Mouse (Mus musculus): ENCODE data around the gene Mettl24. TPM values are rescaled to one million over a fixed set of nuclear protein-coding genes. Genes with fewer than 3 reads are reported as not detected.
"Not testable (repeated sequence)": the region's sequence is repeated elsewhere in the genome, so short reads cannot be mapped to it uniquely, and the experiment has no call there.

Mettl24 gene
- total RNA-seq, 4 experiments from 2014 or later: 0.53 to 1.3 (median 0.60) TPM

- DNase-seq (ENCODE audit: low spot score in 2 of 2): no peak
These were observed 123.1 kb downstream of the Mettl24 start for GRCm38 (mm10) chr10:40806221-40806620.

GRCm38 (mm10) chr10:40809411-40809910, 126.4 kb downstream of the Mettl24 start:
- DNase-seq (ENCODE audit: low spot score in 2 of 2): not testable (repeated sequence)

GRCm38 (mm10) chr10:40813627-40814026, 130.5 kb downstream of the Mettl24 start:
- no peak for DNase-seq (ENCODE audit: low spot score in 2 of 2)

- DNase-seq (ENCODE audit: low spot score in 2 of 2): no peak
These were observed 133.4 kb downstream of the Mettl24 start for GRCm38 (mm10) chr10:40816471-40816870.

GRCm38 (mm10) chr10:40825952-40826351, 142.9 kb downstream of the Mettl24 start:
- DNase-seq (ENCODE audit: low spot score in 2 of 2): no peak

GRCm38 (mm10) chr10:40827706-40828105, 144.6 kb downstream of the Mettl24 start:
- no peak for DNase-seq (ENCODE audit: low spot score in 2 of 2)

GRCm38 (mm10) chr10:40830312-40830711, 147.2 kb downstream of the Mettl24 start:
- DNase-seq (ENCODE audit: low spot score in 2 of 2): no peak

GRCm38 (mm10) chr10:40831267-40831666, 148.2 kb downstream of the Mettl24 start:
- no peak for DNase-seq (ENCODE audit: low spot score in 2 of 2)

- DNase-seq (ENCODE audit: low spot score in 2 of 2): peak in 1 of 2 experiments; percentile 8
These were observed 157.0 kb downstream of the Mettl24 start for GRCm38 (mm10) chr10:40840086-40840485.

- DNase-seq (ENCODE audit: low spot score in 2 of 2): no peak
These were observed 160.8 kb downstream of the Mettl24 start for GRCm38 (mm10) chr10:40843841-40844240.

- DNase-seq (ENCODE audit: low spot score in 2 of 2): no peak
These were observed 161.5 kb downstream of the Mettl24 start for GRCm38 (mm10) chr10:40844546-40844945.

GRCm38 (mm10) chr10:40845626-40846025, 162.5 kb downstream of the Mettl24 start:
- no peak for DNase-seq (ENCODE audit: low spot score in 2 of 2)

- DNase-seq (ENCODE audit: low spot score in 2 of 2): no peak
These were observed 164.2 kb downstream of the Mettl24 start for GRCm38 (mm10) chr10:40847176-40847874.

- no peak for DNase-seq (ENCODE audit: low spot score in 2 of 2)
These were observed 167.6 kb downstream of the Mettl24 start for GRCm38 (mm10) chr10:40850644-40851043.

GRCm38 (mm10) chr10:40851138-40851537, 168.1 kb downstream of the Mettl24 start:
- no peak for DNase-seq (ENCODE audit: low spot score in 2 of 2)

- no peak for DNase-seq (ENCODE audit: low spot score in 2 of 2)
These were observed 172.5 kb downstream of the Mettl24 start for GRCm38 (mm10) chr10:40855616-40856015.

- no peak for DNase-seq (ENCODE audit: low spot score in 2 of 2)
These were observed 173.6 kb downstream of the Mettl24 start for GRCm38 (mm10) chr10:40856703-40857102.

GRCm38 (mm10) chr10:40857599-40857998, 174.5 kb downstream of the Mettl24 start:
- no peak for DNase-seq (ENCODE audit: low spot score in 2 of 2)

Other genes with a start within 250 kb of the Mettl24 start
- not detected for gene Slc22a16, start 112.9 kb upstream of the Mettl24 start, total RNA-seq (2022)
- 10 to 100 TPM; 18.4 to 26.4 (median 23.0) TPM for gene Ddo, start 53.3 kb upstream of the Mettl24 start, total RNA-seq (2022)
- gene Cdc40, start 200.0 kb downstream of the Mettl24 start, total RNA-seq (2022): 1 to 10 TPM; 4.7 to 6.7 (median 5.2) TPM
- gene Wasf1, start 200.2 kb downstream of the Mettl24 start, total RNA-seq (2022): under 1 TPM; 0.19 to 0.31 (median 0.23) TPM

Data from gastrocnemius, adult 8-10 months (tissue).